Mouse (Mus musculus): Measurements from ENCODE around the gene Sema4c.

Sema4c gene

GRCm38 (mm10) chr1:36558031-36558993, at the start of gene Sema4c:
Sema4c (minus strand) TSS chr1:36558349.
- DNase-seq (ENCODE audit: low spot score in 2 of 2): peak in 1 of 2 experiments; percentile 68

- DNase-seq (ENCODE audit: low spot score in 2 of 2): peak; percentile 56 to 80
Measured at GRCm38 (mm10) chr1:36606951-36607350, 48.8 kb upstream of the Sema4c start.

- no peak for DNase-seq (ENCODE audit: low spot score in 2 of 2)
Measured at GRCm38 (mm10) chr1:36604254-36605156, 46.4 kb upstream of the Sema4c start.

GRCm38 (mm10) chr1:36603361-36603760, 45.2 kb upstream of the Sema4c start:
- peak; percentile 64 to 75 for DNase-seq (ENCODE audit: low spot score in 2 of 2)

- no peak for DNase-seq (ENCODE audit: low spot score in 2 of 2)
Measured at GRCm38 (mm10) chr1:36602271-36602670, 44.1 kb upstream of the Sema4c start.

GRCm38 (mm10) chr1:36598411-36598810, 40.3 kb upstream of the Sema4c start:
- no peak for DNase-seq (ENCODE audit: low spot score in 2 of 2)

- DNase-seq (ENCODE audit: low spot score in 2 of 2): no peak
Measured at GRCm38 (mm10) chr1:36596114-36596513, 38.0 kb upstream of the Sema4c start.

GRCm38 (mm10) chr1:36595167-36595931, 37.2 kb upstream of the Sema4c start:
- no peak for DNase-seq (ENCODE audit: low spot score in 2 of 2)

GRCm38 (mm10) chr1:36593099-36593498, 35.0 kb upstream of the Sema4c start:
- no peak for DNase-seq (ENCODE audit: low spot score in 2 of 2)

- no peak for DNase-seq (ENCODE audit: low spot score in 2 of 2)
Measured at GRCm38 (mm10) chr1:36591408-36591807, 33.3 kb upstream of the Sema4c start.

- DNase-seq (ENCODE audit: low spot score in 2 of 2): no peak
Measured at GRCm38 (mm10) chr1:36590664-36591063, 32.5 kb upstream of the Sema4c start.

- DNase-seq (ENCODE audit: low spot score in 2 of 2): no peak
Measured at GRCm38 (mm10) chr1:36589486-36589885, 31.3 kb upstream of the Sema4c start.

- no peak for DNase-seq (ENCODE audit: low spot score in 2 of 2)
Measured at GRCm38 (mm10) chr1:36588476-36589450, 30.6 kb upstream of the Sema4c start.

- no peak for DNase-seq (ENCODE audit: low spot score in 2 of 2)
Measured at GRCm38 (mm10) chr1:36587860-36588259, 29.7 kb upstream of the Sema4c start.

GRCm38 (mm10) chr1:36586288-36586687, 28.1 kb upstream of the Sema4c start:
- DNase-seq (ENCODE audit: low spot score in 2 of 2): no peak

- no peak for DNase-seq (ENCODE audit: low spot score in 2 of 2)
Measured at GRCm38 (mm10) chr1:36583408-36584116, 25.4 kb upstream of the Sema4c start.

- DNase-seq (ENCODE audit: low spot score in 2 of 2): no peak
Measured at GRCm38 (mm10) chr1:36582211-36582610, 24.1 kb upstream of the Sema4c start.

- DNase-seq (ENCODE audit: low spot score in 2 of 2): no peak
Measured at GRCm38 (mm10) chr1:36581260-36581659, 23.1 kb upstream of the Sema4c start.

- peak in 1 of 2 experiments; percentile 55 for DNase-seq (ENCODE audit: low spot score in 2 of 2)
Measured at GRCm38 (mm10) chr1:36580384-36581207, 22.4 kb upstream of the Sema4c start.

Data from left cerebral cortex, adult 9 months (tissue).